Mouse (Mus musculus) forebrain, embryonic 11.5 days (tissue): Measurements from ENCODE around the gene Dip2b. TPM values are rescaled to one million over a fixed set of nuclear protein-coding genes. Genes with fewer than 3 reads are reported as not detected.

ENCODE experiments used
- ATAC-seq: fragments of 200-750 bp; cut with Nextera tagmentation; replicated peaks from 2 replicates; pipeline ENCODE4 v1.8.0; 2017; ENCODE audit warnings: moderate TSS enrichment; ENCODE audit not compliant: low FRiP score
- DNase-seq: peaks from one replicate; pipeline ENCODE4 v3.0.0-alpha.2; 2017; ENCODE audit warnings: low spot score
- H3K27ac ChIP-seq: fragments of 300-500 bp; sonication (generic); 2 replicates; pipeline ENCODE4 v1.5.1; 2014; ENCODE audit warnings: low read depth, low read length
- H3K27me3 ChIP-seq: fragments of 300-500 bp; sonication (generic); 2 replicates; pipeline ENCODE4 v1.6.1; 2014; ENCODE audit warnings: mild to moderate bottlenecking, low read length, mixed read lengths; ENCODE audit not compliant: control insufficient read depth, insufficient read depth
- H3K36me3 ChIP-seq: fragments of 300-500 bp; sonication (generic); 2 replicates; pipeline ENCODE4 v1.6.1; 2014; ENCODE audit warnings: mild to moderate bottlenecking, low read length, moderate library complexity, mixed read lengths; ENCODE audit not compliant: control insufficient read depth, insufficient read depth
- H3K4me1 ChIP-seq: fragments of 300-500 bp; sonication (generic); replicated peaks from 2 replicates; pipeline ENCODE4 v1.6.1; 2014; ENCODE audit warnings: low read length, mixed read lengths; ENCODE audit not compliant: control insufficient read depth, insufficient read depth
- H3K4me2 ChIP-seq: fragments of 300-500 bp; sonication (generic); 2 replicates; pipeline ENCODE4 v1.6.1; 2014; ENCODE audit warnings: low read depth, mild to moderate bottlenecking, low read length, moderate library complexity, mixed read lengths; ENCODE audit not compliant: severe bottlenecking
- H3K4me3 ChIP-seq: fragments of 300-500 bp; sonication (generic); 2 replicates; pipeline ENCODE4 v1.5.1; 2014; ENCODE audit warnings: low read depth, low read length
- H3K9ac ChIP-seq: fragments of 300-500 bp; sonication (generic); 2 replicates; pipeline ENCODE4 v1.6.1; 2014; ENCODE audit warnings: low read length
- H3K9me3 ChIP-seq: fragments of 300-500 bp; sonication (generic); 2 replicates; pipeline ENCODE4 v1.6.1; 2016; ENCODE audit warnings: low read length, mixed read lengths; ENCODE audit not compliant: control insufficient read depth
- WGBS: fragments of 180-500 bp; shearing (Covaris S2); extraction: QIAGEN DNeasy Blood & Tissue Kit; methylation state at CpG from one replicate; pipeline ENCODE4 v1.1.7; 2014; 5-methylcytosine and 5-hydroxymethylcytosine counted together
- polyA plus RNA-seq: library from polyadenylated mRNA; unstranded; fragments of >200 nt; fragmentation: Nextera tagmentation; extraction: Ambion mirVana; gene quantifications from 2 replicates; pipeline ENCODE4 v1.2.1, GENCODE M21; 2014

Dip2b gene
- polyA plus RNA-seq, 1 experiment from 2014 or later: 28.3 TPM

GRCm38 (mm10) chr15:100175176-100175575 is 136.7 kb downstream of the Dip2b start:
- 94% methylated on average over 6 of the region's 6 CpGs for WGBS

GRCm38 (mm10) chr15:100177167-100177566 is 138.7 kb downstream of the Dip2b start:
- Histone ChIP-seq H3K9ac (no peak overlapping the region), H3K27ac (no peak overlapping the region), H3K4me3 (no peak overlapping the region), H3K27me3 (no peaks in the 10 kb centered on the region), H3K36me3 (peaks cover 11% of the 10 kb centered on the region; the same call in 1 of the 2 replicates), H3K4me1 (no peaks in the 10 kb centered on the region), H3K4me2 (no peak overlapping the region), H3K9me3 (no peaks in the 10 kb centered on the region)
- no peak for ATAC-seq
- WGBS: 98% methylated on average over 3 of the region's 3 CpGs
- DNase-seq: no peak

More at GRCm38 (mm10) chr15:100175176-100175575, 136.7 kb downstream of the Dip2b start:
- DNase-seq (no peak), ATAC-seq (no peak)
- no peak overlapping the region for H3K4me2 ChIP-seq
- no peak overlapping the region for H3K27ac ChIP-seq
- H3K9me3 ChIP-seq: no peaks in the 10 kb centered on the region
- no peaks in the 10 kb centered on the region for H3K4me1 ChIP-seq
- no peak overlapping the region for H3K9ac ChIP-seq
- no peak overlapping the region for H3K4me3 ChIP-seq
- H3K36me3 ChIP-seq: peaks cover 6% of the 10 kb centered on the region; the same call in 1 of the 2 replicates
- no peaks in the 10 kb centered on the region for H3K27me3 ChIP-seq

- Histone ChIP-seq H3K36me3 (peaks cover 11% of the 10 kb centered on the region; the same call in 1 of the 2 replicates), H3K27me3 (no peaks in the 10 kb centered on the region), H3K4me2 (no peak overlapping the region), H3K4me3 (no peak overlapping the region), H3K9ac (no peak overlapping the region), H3K4me1 (no peaks in the 10 kb centered on the region), H3K9me3 (no peaks in the 10 kb centered on the region), H3K27ac (no peak overlapping the region)
- DNase-seq (no peak), ATAC-seq (no peak)
- 93% methylated on average over 9 of the region's 9 CpGs for WGBS
Measured at GRCm38 (mm10) chr15:100177575-100177974, 139.1 kb downstream of the Dip2b start.

- Histone ChIP-seq H3K4me3 (no peak overlapping the region), H3K4me2 (no peak overlapping the region), H3K36me3 (peaks cover 11% of the 10 kb centered on the region; the same call in 1 of the 2 replicates), H3K9me3 (no peaks in the 10 kb centered on the region), H3K9ac (no peak overlapping the region), H3K27me3 (no peaks in the 10 kb centered on the region), H3K4me1 (no peaks in the 10 kb centered on the region), H3K27ac (no peak overlapping the region)
- DNase-seq: no peak
- no peak for ATAC-seq
- 79% methylated on average over 7 of the region's 7 CpGs for WGBS
Measured at GRCm38 (mm10) chr15:100178487-100178886, 140.0 kb downstream of the Dip2b start.

- 93% methylated on average over 6 of the region's 6 CpGs for WGBS
- no peaks in the 10 kb centered on the region for H3K9me3 ChIP-seq
- no peak overlapping the region for H3K4me3 ChIP-seq
- no peak overlapping the region for H3K27ac ChIP-seq
- ATAC-seq (no peak), DNase-seq (no peak)
- H3K27me3 ChIP-seq: no peaks in the 10 kb centered on the region
- no peak overlapping the region for H3K9ac ChIP-seq
- no peak overlapping the region for H3K4me2 ChIP-seq
- peaks cover 14% of the 10 kb centered on the region; the same call in 1 of the 2 replicates for H3K36me3 ChIP-seq
- H3K4me1 ChIP-seq: no peaks in the 10 kb centered on the region
Measured at GRCm38 (mm10) chr15:100179685-100180084, 141.2 kb downstream of the Dip2b start.

- no peak overlapping the region for H3K9ac ChIP-seq
- H3K9me3 ChIP-seq: no peaks in the 10 kb centered on the region
- H3K4me3 ChIP-seq: no peak overlapping the region
- DNase-seq (no peak), ATAC-seq (no peak)
- H3K27ac ChIP-seq: no peak overlapping the region
- no peak overlapping the region for H3K4me2 ChIP-seq
- H3K36me3 ChIP-seq: peaks cover 13% of the 10 kb centered on the region; the same call in 1 of the 2 replicates
- no peaks in the 10 kb centered on the region for H3K4me1 ChIP-seq
- no peaks in the 10 kb centered on the region for H3K27me3 ChIP-seq
- WGBS: 90% methylated on average over 4 of the region's 4 CpGs
Measured at GRCm38 (mm10) chr15:100180221-100180620, 141.8 kb downstream of the Dip2b start.

- Histone ChIP-seq H3K4me2 (no peak overlapping the region), H3K9ac (no peak overlapping the region), H3K27ac (no peak overlapping the region), H3K36me3 (peaks cover 14% of the 10 kb centered on the region; the same call in 1 of the 2 replicates), H3K27me3 (no peaks in the 10 kb centered on the region), H3K4me1 (no peaks in the 10 kb centered on the region), H3K9me3 (no peaks in the 10 kb centered on the region), H3K4me3 (no peak overlapping the region)
- no peak for ATAC-seq
- no peak for DNase-seq
- 91% methylated on average over 10 of the region's 10 CpGs for WGBS
Measured at GRCm38 (mm10) chr15:100181841-100182240, 143.4 kb downstream of the Dip2b start.

GRCm38 (mm10) chr15:100182526-100183280 is 144.2 kb downstream of the Dip2b start:
- DNase-seq: no peak
- Histone ChIP-seq H3K36me3 (peaks cover 14% of the 10 kb centered on the region; the same call in 1 of the 2 replicates), H3K4me2 (no peak overlapping the region), H3K27ac (no peak overlapping the region), H3K27me3 (no peaks in the 10 kb centered on the region), H3K9ac (no peak overlapping the region), H3K4me1 (no peaks in the 10 kb centered on the region), H3K4me3 (no peak overlapping the region), H3K9me3 (no peaks in the 10 kb centered on the region)
- WGBS: 92% methylated on average over 28 of the region's 28 CpGs
- ATAC-seq: no peak

- H3K36me3 ChIP-seq: peaks cover 14% of the 10 kb centered on the region; the same call in 1 of the 2 replicates
- WGBS: 89% methylated on average over 10 of the region's 10 CpGs
Measured at GRCm38 (mm10) chr15:100183510-100183909, 145.0 kb downstream of the Dip2b start.

More at GRCm38 (mm10) chr15:100183510-100183909, 145.0 kb downstream of the Dip2b start:
- Histone ChIP-seq H3K4me2 (no peak overlapping the region), H3K4me3 (no peak overlapping the region), H3K27me3 (no peaks in the 10 kb centered on the region), H3K9ac (no peak overlapping the region), H3K9me3 (no peaks in the 10 kb centered on the region), H3K27ac (no peak overlapping the region), H3K4me1 (no peaks in the 10 kb centered on the region)
- ATAC-seq (no peak), DNase-seq (no peak)
